Mouse (Mus musculus) cerebellum, adult 2 months (tissue): Measurements from ENCODE around the gene Xrcc4. TPM values are rescaled to one million over a fixed set of nuclear protein-coding genes. Genes with fewer than 3 reads are reported as not detected.

Source experiments
- DNase-seq, 2 experiments: peaks; one replicate each; pipeline ENCODE4 v3.0.0; 2021
- H3K27ac ChIP-seq: fragments of 200-500 bp; 2 replicates; pipeline ENCODE4 v1.5.1; 2012; ENCODE audit warnings: low read length, control low read depth, inconsistent platforms; ENCODE audit not compliant: insufficient read depth
- H3K27me3 ChIP-seq: fragments of 200-500 bp; 2 replicates; pipeline ENCODE4 v1.6.1; 2012; ENCODE audit warnings: inconsistent platforms, mild to moderate bottlenecking, low read length, moderate library complexity; ENCODE audit not compliant: control insufficient read depth, insufficient read depth
- H3K4me1 ChIP-seq: fragments of 200-500 bp; 2 replicates; pipeline ENCODE4 v1.6.1; 2011; ENCODE audit warnings: low read length; ENCODE audit not compliant: control insufficient read depth, insufficient read depth
- H3K4me3 ChIP-seq: fragments of 200-500 bp; replicated peaks from 2 replicates; pipeline ENCODE3; 2011; ENCODE audit warnings: mild to moderate bottlenecking, low read depth, low read length, control low read depth; ENCODE audit not compliant: insufficient read depth
- CTCF ChIP-seq: fragments of 200-500 bp; IDR thresholded peaks from 2 replicates; pipeline ENCODE4 v1.5.1; 2011; ENCODE audit warnings: low read depth, mild to moderate bottlenecking, control low read depth, low read length, moderate library complexity, borderline replicate concordance; ENCODE audit not compliant: insufficient read depth
- POLR2A ChIP-seq: fragments of 200-500 bp; IDR thresholded peaks from 2 replicates; pipeline ENCODE4 v1.6.1; 2011; ENCODE audit warnings: low read length, control low read depth, borderline replicate concordance; ENCODE audit not compliant: insufficient read depth
- WGBS: fragments of 180-500 bp; shearing (Covaris S2); methylation state at CpG from one replicate; pipeline ENCODE4 v1.1.7; 2018; 5-methylcytosine and 5-hydroxymethylcytosine counted together
- polyA plus RNA-seq: library from polyadenylated mRNA; depleted of rRNA; stranded (reverse); fragments of >200 nt; gene quantifications from 2 replicates; pipeline ENCODE4 v1.2.3, GENCODE M21; 2012

Xrcc4 gene
- polyA plus RNA-seq, 1 experiment = 9.1 TPM

DNA sequence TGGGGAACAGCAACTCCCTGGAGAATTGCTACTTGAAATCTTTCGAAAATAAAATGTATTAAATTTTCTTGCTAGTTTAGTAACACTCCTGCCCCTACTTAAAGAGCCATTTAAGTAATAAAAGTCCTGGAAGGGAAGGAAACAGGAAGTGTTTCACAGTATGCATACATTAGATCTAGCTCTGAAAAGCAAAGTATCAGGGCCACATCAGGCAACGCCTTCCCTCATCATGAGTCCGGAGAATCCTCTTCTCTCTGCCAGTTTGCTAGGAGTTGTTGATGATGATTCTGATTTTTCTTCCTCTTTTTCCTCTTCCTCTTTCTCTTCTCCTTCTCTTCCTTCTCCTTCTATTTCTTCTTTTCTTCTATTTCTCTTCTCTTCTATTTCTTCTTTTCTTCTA, 250.8 kb downstream of the Xrcc4 start:
- TF ChIP-seq POLR2A (no peak), CTCF (no peak)
- no peaks in the 10 kb centered on the region for H3K27me3 ChIP-seq
- H3K4me3 ChIP-seq = no peak overlapping the region
- no peak for DNase-seq
- no peak overlapping the region for H3K27ac ChIP-seq
- H3K4me1 ChIP-seq = no peaks in the 10 kb centered on the region
- WGBS = 91% methylated on average over 3 of the region's 3 CpGs

DNA sequence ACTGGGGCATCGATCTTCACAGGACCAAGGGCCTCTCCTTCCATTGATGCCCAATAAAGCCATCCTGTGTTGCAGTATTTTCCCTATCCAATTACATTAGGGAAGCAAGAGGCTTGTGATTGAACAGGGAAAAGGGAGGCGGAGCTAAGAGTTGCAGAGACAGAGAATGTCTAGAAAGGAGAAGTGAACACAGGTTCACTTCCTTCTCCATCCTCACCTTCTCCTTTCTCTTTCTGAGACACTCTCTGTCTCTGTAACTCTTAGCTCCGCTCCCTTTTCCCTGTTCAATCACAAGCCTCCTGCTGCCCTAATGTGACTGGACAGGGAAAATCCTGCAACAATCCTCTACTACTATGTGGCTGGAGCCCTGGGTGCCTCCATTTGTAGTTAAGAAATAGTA, 254.9 kb downstream of the Xrcc4 start:
- no peak overlapping the region for H3K4me3 ChIP-seq
- no peaks in the 10 kb centered on the region for H3K27me3 ChIP-seq
- TF ChIP-seq POLR2A (no peak), CTCF (no peak)
- 84% methylated on average over 3 of the region's 3 CpGs for WGBS
- DNase-seq = no peak
- no peaks in the 10 kb centered on the region for H3K4me1 ChIP-seq
- H3K27ac ChIP-seq = no peak overlapping the region

DNA sequence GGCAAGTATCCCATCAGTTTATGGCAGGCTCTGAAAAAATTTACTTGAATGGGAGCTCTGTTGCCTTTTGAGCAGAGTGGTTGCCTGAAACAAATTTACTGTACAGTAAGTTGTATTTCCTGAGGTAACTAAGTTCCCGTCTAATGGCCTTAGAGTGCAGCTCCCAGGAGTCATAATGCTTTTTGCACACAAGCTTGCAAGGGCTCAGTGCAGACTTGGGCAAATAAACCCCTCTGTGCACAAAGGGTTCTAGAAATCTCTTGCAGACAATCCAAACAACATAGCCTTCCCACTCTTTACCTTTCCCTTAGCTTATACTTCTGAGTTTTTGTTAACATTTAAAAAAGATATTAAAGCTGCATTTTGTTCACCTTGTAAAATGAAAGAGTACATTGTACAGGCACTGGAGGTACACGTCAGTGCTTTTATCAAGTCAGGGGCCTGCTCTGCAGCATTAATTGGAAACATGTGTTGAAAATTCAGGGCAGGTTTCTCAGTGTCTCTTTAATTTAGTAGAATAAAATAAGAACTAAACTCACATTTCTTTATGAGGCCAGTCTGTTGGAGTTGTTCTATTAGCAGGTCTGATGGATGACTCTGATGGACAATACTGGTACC, 256.2 kb downstream of the Xrcc4 start:
- no peaks in the 10 kb centered on the region for H3K27me3 ChIP-seq
- DNase-seq = no peak
- H3K4me1 ChIP-seq = no peaks in the 10 kb centered on the region
- WGBS = 81% methylated on average over 2 of the region's 2 CpGs
- no peak overlapping the region for H3K27ac ChIP-seq
- TF ChIP-seq CTCF = no peak
- TF ChIP-seq POLR2A = no peak
- H3K4me3 ChIP-seq = no peak overlapping the region

DNA sequence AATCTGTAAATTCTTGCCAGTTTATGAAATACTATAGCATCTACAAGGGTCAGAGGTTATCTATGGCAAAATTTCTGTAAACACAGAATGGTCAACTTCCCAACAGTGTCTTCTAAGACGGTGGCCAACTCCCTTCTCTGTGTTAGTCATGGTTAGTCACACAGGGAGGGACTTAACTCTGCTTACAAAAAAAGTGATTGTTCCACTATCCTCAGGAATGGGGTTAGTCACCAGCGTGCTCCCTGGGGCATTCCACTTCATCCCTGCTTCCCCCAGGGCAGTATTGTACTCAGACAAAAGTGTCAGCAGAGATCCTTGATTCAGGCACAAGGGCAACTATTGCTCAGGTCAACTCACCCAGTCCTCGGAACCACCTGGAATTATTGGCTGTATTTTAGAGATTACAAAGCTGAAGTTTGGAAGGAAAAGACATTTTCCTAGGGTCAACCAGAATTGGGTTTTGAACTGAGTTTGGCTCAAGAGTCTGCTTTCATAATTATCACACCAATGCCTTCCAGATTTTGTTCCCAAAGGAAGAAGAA, 260.9 kb downstream of the Xrcc4 start:
- Histone ChIP-seq H3K27me3 (no peaks in the 10 kb centered on the region), H3K4me1 (no peaks in the 10 kb centered on the region), H3K27ac (no peak overlapping the region), H3K4me3 (no peak overlapping the region)
- WGBS = 12% methylated on average over 3 of the region's 3 CpGs
- no peak for TF ChIP-seq POLR2A
- no peak for TF ChIP-seq CTCF
- no peak for DNase-seq

DNA sequence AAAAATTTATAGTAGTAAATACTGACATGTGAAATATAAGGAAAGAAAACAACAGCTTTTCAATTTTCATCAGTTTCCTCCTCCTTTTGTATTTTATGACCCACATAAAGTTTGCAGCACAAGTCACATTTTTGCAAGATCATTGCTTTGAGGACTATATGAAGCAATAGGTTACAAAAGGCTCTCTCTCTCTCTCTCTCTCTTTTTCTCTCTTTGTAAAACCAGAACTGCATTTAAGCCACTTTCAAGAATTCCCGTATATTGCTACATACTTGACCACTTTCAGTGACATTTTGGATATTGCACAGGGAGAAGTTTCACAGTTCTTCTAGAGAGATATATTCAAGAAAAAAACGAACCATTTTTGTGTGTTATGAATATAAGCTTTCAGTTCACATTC, 261.6 kb downstream of the Xrcc4 start:
- no peaks in the 10 kb centered on the region for H3K27me3 ChIP-seq
- no peak overlapping the region for H3K27ac ChIP-seq
- DNase-seq = no peak
- TF ChIP-seq POLR2A (no peak), CTCF (no peak)
- H3K4me1 ChIP-seq = no peaks in the 10 kb centered on the region
- 78% methylated on average over 2 of the region's 2 CpGs for WGBS
- no peak overlapping the region for H3K4me3 ChIP-seq

DNA sequence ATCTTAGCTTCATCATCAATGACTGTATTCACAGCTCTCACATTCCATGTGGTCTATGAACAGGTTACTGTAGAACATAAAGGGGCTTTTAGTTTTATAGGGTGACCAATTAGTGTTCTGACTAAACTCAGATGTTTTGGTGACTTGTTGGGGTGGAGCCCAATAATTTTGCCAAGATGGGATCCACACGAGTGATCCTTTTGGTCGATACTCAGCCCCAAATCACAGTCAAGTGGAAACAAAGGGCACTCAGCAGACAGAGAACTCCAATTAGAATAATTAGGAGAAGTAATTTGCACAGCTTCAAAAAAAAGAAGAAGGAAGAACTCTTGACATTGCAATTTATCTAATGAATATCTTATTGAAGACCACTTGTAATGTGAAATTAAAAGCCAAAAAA, 274.9 kb downstream of the Xrcc4 start:
- no peak overlapping the region for H3K4me3 ChIP-seq
- H3K27ac ChIP-seq = no peak overlapping the region
- TF ChIP-seq POLR2A (no peak), CTCF (no peak)
- WGBS = 28% methylated on average over 2 of the region's 2 CpGs
- DNase-seq = no peak
- H3K4me1 ChIP-seq = no peaks in the 10 kb centered on the region
- H3K27me3 ChIP-seq = no peaks in the 10 kb centered on the region

DNA sequence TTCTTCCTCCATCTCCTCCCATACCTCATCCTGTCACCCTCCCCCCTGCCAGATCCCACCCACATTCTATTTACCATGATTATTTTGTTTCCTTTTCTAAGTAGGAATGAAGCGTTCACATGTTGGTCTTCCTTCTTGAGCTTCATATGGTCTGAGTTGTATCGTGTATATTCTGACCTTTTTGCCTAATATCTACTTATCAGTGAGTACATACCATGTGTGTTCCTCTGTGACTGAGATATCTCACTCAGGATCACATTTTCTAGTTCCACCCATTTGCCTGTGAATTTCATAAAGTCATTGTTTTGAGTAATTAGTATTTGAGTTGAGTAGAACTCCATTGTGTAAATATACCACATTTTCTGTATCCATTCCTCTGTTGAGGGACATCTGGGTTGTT, 277.2 kb downstream of the Xrcc4 start:
- DNase-seq = no peak
- H3K27ac ChIP-seq = no peak overlapping the region
- 95% methylated on average over 2 of the region's 2 CpGs for WGBS
- H3K4me1 ChIP-seq = no peaks in the 10 kb centered on the region
- H3K27me3 ChIP-seq = no peaks in the 10 kb centered on the region
- TF ChIP-seq POLR2A = no peak
- TF ChIP-seq CTCF = no peak
- H3K4me3 ChIP-seq = no peak overlapping the region

DNA sequence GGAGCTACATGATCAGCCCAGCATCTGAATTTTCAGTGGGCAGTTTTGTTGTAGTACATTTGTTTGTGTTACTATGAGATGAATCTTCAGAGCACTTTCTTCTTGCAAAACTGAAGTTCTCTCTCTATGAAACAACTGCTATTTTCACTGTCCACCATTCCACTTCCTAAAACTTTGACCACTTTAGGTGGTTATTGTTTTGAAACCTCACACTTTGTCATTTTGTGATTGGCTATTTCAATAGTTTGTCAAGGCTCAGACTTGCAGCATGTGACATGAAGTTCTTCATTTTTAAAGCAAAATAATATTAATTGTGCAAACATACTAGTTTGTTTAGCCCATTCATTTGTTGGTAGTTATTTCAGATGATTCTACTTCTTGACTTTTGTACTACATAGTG, 280.4 kb downstream of the Xrcc4 start:
- H3K4me3 ChIP-seq = no peak overlapping the region
- no peaks in the 10 kb centered on the region for H3K27me3 ChIP-seq
- no peaks in the 10 kb centered on the region for H3K4me1 ChIP-seq
- no peak for DNase-seq
- TF ChIP-seq CTCF (no peak), POLR2A (no peak)
- no peak overlapping the region for H3K27ac ChIP-seq

DNA sequence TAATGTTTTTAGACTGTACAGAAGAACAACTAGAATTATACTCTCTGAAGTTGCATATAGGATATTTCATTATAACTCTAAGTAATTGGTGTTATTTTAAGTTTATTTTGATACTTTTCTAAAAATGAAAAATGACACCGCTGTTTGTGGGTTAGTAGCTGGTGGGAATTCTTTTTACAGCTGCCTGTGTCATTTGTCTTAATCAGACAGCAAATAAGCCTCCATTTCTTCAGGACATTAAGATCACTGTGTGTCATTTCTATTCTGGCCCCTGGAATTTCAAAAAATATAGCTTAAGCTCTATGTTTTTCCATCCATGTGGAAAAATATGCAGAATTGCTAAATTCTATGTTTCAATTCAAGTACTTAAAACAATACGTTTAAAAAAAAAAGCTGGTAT, 287.5 kb downstream of the Xrcc4 start:
- Histone ChIP-seq H3K4me3 (no peak overlapping the region), H3K4me1 (no peaks in the 10 kb centered on the region), H3K27ac (no peak overlapping the region), H3K27me3 (no peaks in the 10 kb centered on the region; the same call in 1 of the 2 replicates)
- TF ChIP-seq POLR2A (no peak), CTCF (no peak)
- WGBS = 88% methylated on average over 2 of the region's 2 CpGs
- no peak for DNase-seq
